Mouse (Mus musculus) lung, postnatal 0 days (tissue): ENCODE data around the gene Khdc1b. TPM values are rescaled to one million over a fixed set of nuclear protein-coding genes. Genes with fewer than 3 reads are reported as not detected.
"Not testable (repeated sequence)": the region's sequence is repeated elsewhere in the genome, so short reads cannot be mapped to it uniquely, and the experiment has no call there.

Source experiments
- ATAC-seq: fragments of 200-750 bp; cut with Nextera tagmentation; 2 replicates; pipeline ENCODE4 v1.8.0; 2017; ENCODE audit warnings: moderate library complexity
- DNase-seq: peaks from one replicate; pipeline ENCODE4 v3.0.0-alpha.2; 2016; ENCODE audit warnings: low spot score
- H3K27ac ChIP-seq: fragments of 300-500 bp; sonication (generic); 2 replicates; pipeline ENCODE4 v1.5.1; 2014; ENCODE audit warnings: antibody characterized with exemption, mild to moderate bottlenecking, low read length, mixed read lengths
- H3K27me3 ChIP-seq: fragments of 300-500 bp; sonication (generic); replicated peaks from 2 replicates; pipeline ENCODE4 v1.6.1; 2014; ENCODE audit warnings: low read length, mixed read lengths; ENCODE audit not compliant: insufficient read depth
- H3K36me3 ChIP-seq: fragments of 300-500 bp; sonication (generic); 2 replicates; pipeline ENCODE4 v1.6.1; 2014; ENCODE audit warnings: low read length, mixed read lengths; ENCODE audit not compliant: insufficient read depth
- H3K4me1 ChIP-seq: fragments of 300-500 bp; sonication (generic); 2 replicates; pipeline ENCODE4 v1.6.1; 2014; ENCODE audit warnings: antibody characterized with exemption, low read depth, low read length, mixed read lengths; ENCODE audit not compliant: insufficient read depth
- H3K4me2 ChIP-seq: fragments of 300-500 bp; sonication (generic); replicated peaks from 2 replicates; pipeline ENCODE4 v1.6.1; 2014; ENCODE audit warnings: low read depth, mild to moderate bottlenecking, low read length, moderate library complexity, mixed read lengths
- H3K4me3 ChIP-seq: fragments of 300-500 bp; sonication (generic); 2 replicates; pipeline ENCODE4 v1.5.1; 2014; ENCODE audit warnings: low read depth, low read length
- H3K9ac ChIP-seq: fragments of 300-500 bp; sonication (generic); replicated peaks from 2 replicates; pipeline ENCODE4 v1.6.1; 2014; ENCODE audit warnings: low read depth, mild to moderate bottlenecking
- H3K9me3 ChIP-seq: fragments of 300-500 bp; sonication (generic); 2 replicates; pipeline ENCODE4 v1.6.1; 2016; ENCODE audit warnings: low read length, mixed read lengths
- CTCF ChIP-seq: IDR thresholded peaks from 2 replicates; pipeline ENCODE4 v1.5.1; 2016; ENCODE audit warnings: antibody characterized with exemption, mild to moderate bottlenecking
- EP300 ChIP-seq: IDR thresholded peaks from 2 replicates; pipeline ENCODE4 v1.6.1; 2016; ENCODE audit warnings: antibody characterized with exemption, mild to moderate bottlenecking, control low read depth
- WGBS: fragments of 180-500 bp; shearing (Covaris S2); extraction: QIAGEN DNeasy Blood & Tissue Kit; methylation state at CpG from one replicate; pipeline ENCODE4 v1.1.7; 2014; 5-methylcytosine and 5-hydroxymethylcytosine counted together
- polyA plus RNA-seq: library from polyadenylated mRNA; unstranded; fragments of >200 nt; fragmentation: Nextera tagmentation; extraction: Ambion mirVana; gene quantifications from 2 replicates; pipeline ENCODE4 v1.2.1, GENCODE M21; 2015

The Khdc1b gene
- not detected in 2 replicates for polyA plus RNA-seq

DNA sequence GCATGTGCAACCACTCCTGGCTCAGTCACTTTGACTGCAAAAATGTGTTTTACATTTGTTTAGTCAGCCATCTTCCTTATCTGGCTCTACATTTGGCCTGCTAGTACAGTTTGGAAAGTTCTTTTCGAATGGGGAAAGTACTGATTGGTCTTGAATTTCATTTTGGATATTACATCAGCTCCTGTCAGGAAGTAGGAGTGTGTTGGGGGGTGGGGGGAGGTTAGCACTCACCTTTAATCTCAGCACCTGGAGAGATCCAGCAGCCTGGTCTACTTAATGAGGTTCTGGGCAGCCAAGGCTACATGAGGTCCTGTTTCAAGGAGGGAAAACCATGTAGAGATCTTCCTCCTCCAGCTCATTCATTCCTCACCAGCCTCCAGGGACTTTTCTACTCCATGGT is at the start of gene Khdc1b:
Gene Khdc1b (plus strand): TSS at position 301 of the 400 bp plus-strand sequence.
- Histone ChIP-seq H3K4me1 (no peaks in the 10 kb centered on the region), H3K9me3 (no peaks in the 10 kb centered on the region), H3K27ac (no peak within 1 kb of the TSS), H3K27me3 (no peaks in the 10 kb centered on the region), H3K4me2 (no peak within 1 kb of the TSS), H3K36me3 (no peaks in the 10 kb centered on the region), H3K9ac (no peak within 1 kb of the TSS), H3K4me3 (no peak within 1 kb of the TSS)
- no peak for DNase-seq
- 80% methylated on average over 1 of the region's 1 CpGs for WGBS
- TF ChIP-seq CTCF (no peak), EP300 (no peak)
- no peak for ATAC-seq

GRCm38 (mm10) chr1:21335836-21336235 is 47.5 kb upstream of the Khdc1b start:
- Histone ChIP-seq H3K4me3 (no peak overlapping the region), H3K4me2 (no peak overlapping the region), H3K36me3 (no peaks in the 10 kb centered on the region), H3K4me1 (no peaks in the 10 kb centered on the region), H3K9ac (no peak overlapping the region), H3K9me3 (no peaks in the 10 kb centered on the region), H3K27ac (no peak overlapping the region), H3K27me3 (no peaks in the 10 kb centered on the region)
- ATAC-seq, result no peak
- TF ChIP-seq EP300 (no peak), CTCF (no peak)
- DNase-seq, result no peak

GRCm38 (mm10) chr1:21340745-21341144 is 42.6 kb upstream of the Khdc1b start:
- H3K9me3 ChIP-seq, result no peaks in the 10 kb centered on the region
- H3K36me3 ChIP-seq, result no peaks in the 10 kb centered on the region
- no peak for TF ChIP-seq EP300
- TF ChIP-seq CTCF, result no peak
- ATAC-seq (no peak), DNase-seq (no peak)
- no peak overlapping the region for H3K27ac ChIP-seq
- no peak overlapping the region for H3K4me2 ChIP-seq
- H3K4me3 ChIP-seq, result no peak overlapping the region
- WGBS, result 96% methylated on average over 1 of the region's 1 CpGs
- no peak overlapping the region for H3K9ac ChIP-seq
- no peaks in the 10 kb centered on the region for H3K27me3 ChIP-seq
- no peaks in the 10 kb centered on the region for H3K4me1 ChIP-seq

DNA sequence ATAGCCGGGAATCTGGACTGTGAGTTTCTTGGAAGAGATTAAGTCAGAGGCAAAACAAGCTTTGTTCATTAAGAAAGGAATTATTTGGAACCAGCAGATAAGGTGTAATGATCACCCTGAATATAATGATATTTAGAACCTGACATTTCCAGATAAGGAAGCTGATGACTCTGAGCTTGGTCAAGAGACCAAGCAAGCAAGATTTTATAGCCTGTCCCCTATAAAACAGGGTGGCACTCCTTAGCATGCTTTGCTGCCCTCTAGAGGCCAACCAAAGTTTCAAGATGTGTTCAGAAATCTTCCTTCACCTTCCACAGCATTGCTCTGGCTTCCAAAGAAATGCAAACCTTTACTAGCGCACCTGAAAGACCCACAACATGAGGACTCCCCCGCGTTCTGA is 39.1 kb upstream of the Khdc1b start:
- ATAC-seq, result peak; percentile 44
- peak; percentile 77 for DNase-seq
- Histone ChIP-seq H3K27me3 (no peaks in the 10 kb centered on the region), H3K4me1 (no peaks in the 10 kb centered on the region), H3K36me3 (no peaks in the 10 kb centered on the region), H3K9ac (no peak overlapping the region), H3K9me3 (no peaks in the 10 kb centered on the region), H3K4me2 (no peak overlapping the region), H3K4me3 (no peak overlapping the region), H3K27ac (no peak overlapping the region)
- 57% methylated on average over 4 of the region's 4 CpGs for WGBS
- TF ChIP-seq CTCF, result peak; percentile 81
- TF ChIP-seq EP300, result no peak

DNA sequence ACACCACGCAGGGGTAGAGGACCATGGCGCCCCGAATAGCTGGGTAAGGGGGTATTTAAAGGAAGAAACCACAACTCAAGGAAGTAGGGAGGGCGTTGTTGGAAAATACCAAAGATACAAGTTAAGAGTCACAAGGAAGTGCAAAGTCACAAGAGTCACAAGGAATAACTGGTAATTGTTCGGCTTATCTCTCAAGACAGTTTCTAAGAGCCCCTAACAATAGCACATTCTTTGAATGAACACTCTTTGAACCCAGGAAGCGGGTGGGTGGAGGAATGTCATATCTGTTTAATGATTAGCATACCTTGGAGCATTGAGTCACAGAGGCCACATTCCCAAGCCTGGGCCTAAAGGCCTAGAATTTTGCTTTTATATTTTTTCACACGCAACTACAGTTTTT is 38.6 kb upstream of the Khdc1b start:
- not testable (repeated sequence) for H3K36me3 ChIP-seq, H3K4me2 ChIP-seq, DNase-seq, ATAC-seq, H3K4me1 ChIP-seq, H3K9me3 ChIP-seq, H3K27me3 ChIP-seq, H3K27ac ChIP-seq, H3K4me3 ChIP-seq, H3K9ac ChIP-seq
- 62% methylated on average over 7 of the region's 7 CpGs for WGBS

DNA sequence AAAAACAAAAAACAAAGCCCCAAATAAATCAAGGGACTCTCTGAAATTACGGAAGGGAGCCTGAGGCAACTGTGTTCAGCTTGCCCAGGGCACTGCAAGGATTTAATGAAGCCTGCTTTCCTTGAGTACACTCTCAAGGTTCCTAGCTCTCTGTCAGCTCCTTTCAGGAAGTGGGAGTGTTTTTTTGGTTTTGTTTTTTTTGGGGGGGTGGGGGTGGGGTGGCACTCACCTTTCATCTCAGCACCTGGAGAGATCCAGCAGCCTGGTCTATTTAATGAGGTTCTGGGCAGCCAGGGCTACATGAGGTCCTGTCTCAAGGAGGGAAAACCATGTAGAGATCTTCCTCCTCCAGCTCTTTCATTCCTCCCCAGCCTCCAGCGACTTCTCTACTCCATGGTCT is 34.0 kb upstream of the Khdc1b start, which contains the start of gene Khdc1a:
Gene Khdc1a (plus strand): TSS at position 301 of the 400 bp plus-strand sequence.
- no peaks in the 10 kb centered on the region for H3K9me3 ChIP-seq
- no peak within 1 kb of the TSS for H3K27ac ChIP-seq
- TF ChIP-seq EP300 (no peak), CTCF (no peak)
- no peaks in the 10 kb centered on the region for H3K4me1 ChIP-seq
- no peaks in the 10 kb centered on the region for H3K36me3 ChIP-seq
- no peak within 1 kb of the TSS for H3K9ac ChIP-seq
- no peaks in the 10 kb centered on the region for H3K27me3 ChIP-seq
- no peak for ATAC-seq
- no peak within 1 kb of the TSS for H3K4me3 ChIP-seq
- no peak for DNase-seq
- no peak within 1 kb of the TSS for H3K4me2 ChIP-seq
- 79% methylated on average over 2 of the region's 2 CpGs for WGBS

DNA sequence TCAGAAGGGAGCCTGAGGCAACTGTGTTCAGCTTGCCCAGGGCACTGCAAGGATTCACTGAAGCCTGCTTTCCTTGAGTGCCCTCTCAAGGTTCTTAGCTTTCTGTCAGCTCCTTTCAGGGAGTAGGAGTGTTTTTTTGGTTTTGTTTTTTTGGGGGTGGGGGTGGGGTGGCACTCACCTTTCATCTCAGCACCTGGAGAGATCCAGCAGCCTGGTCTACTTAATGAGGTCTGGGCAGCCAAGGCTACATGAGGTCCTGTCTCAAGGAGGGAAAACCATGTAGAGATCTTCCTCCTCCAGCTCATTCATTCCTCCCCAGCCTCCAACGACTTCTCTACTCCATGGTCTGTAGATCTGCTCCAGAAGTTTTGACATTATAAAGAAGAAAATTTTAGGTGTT is 15.3 kb upstream of the Khdc1b start, which contains the start of gene Khdc1c:
Gene Khdc1c (plus strand): TSS at position 301 of the 400 bp plus-strand sequence.
- WGBS, result 68% methylated on average over 1 of the region's 1 CpGs
- ATAC-seq, H3K9me3 ChIP-seq, H3K4me1 ChIP-seq, H3K4me2 ChIP-seq, DNase-seq, H3K27me3 ChIP-seq, H3K4me3 ChIP-seq, H3K27ac ChIP-seq, H3K9ac ChIP-seq, H3K36me3 ChIP-seq: not testable (repeated sequence)
